Mouse (Mus musculus) limb, embryonic 11.5 days (tissue): ENCODE results near the gene Hdac1. TPM values are rescaled to one million over a fixed set of nuclear protein-coding genes. Genes with fewer than 3 reads are reported as not detected.

Experiments used
- ATAC-seq: fragments of 200-750 bp; cut with Nextera tagmentation; 2 replicates; pipeline ENCODE4 v1.8.0; 2017; ENCODE audit warnings: low read depth; ENCODE audit not compliant: insufficient number of reproducible peaks, low FRiP score, low TSS enrichment
- DNase-seq: peaks from one replicate; pipeline ENCODE4 v3.0.0-alpha.2; 2015; ENCODE audit warnings: low spot score
- H3K27ac ChIP-seq: fragments of 300-500 bp; sonication (generic); replicated peaks from 2 replicates; pipeline ENCODE4 v1.5.1; 2014; ENCODE audit warnings: low read depth, mild to moderate bottlenecking, low read length
- H3K27me3 ChIP-seq: fragments of 300-500 bp; sonication (generic); 2 replicates; pipeline ENCODE4 v1.6.1; 2014; ENCODE audit warnings: mild to moderate bottlenecking, low read length, mixed read lengths; ENCODE audit not compliant: control insufficient read depth, insufficient read depth
- H3K36me3 ChIP-seq: fragments of 300-500 bp; sonication (generic); 2 replicates; pipeline ENCODE4 v1.6.1; 2014; ENCODE audit warnings: mild to moderate bottlenecking, low read length, moderate library complexity, mixed read lengths; ENCODE audit not compliant: control insufficient read depth, insufficient read depth
- H3K4me1 ChIP-seq: fragments of 300-500 bp; sonication (generic); 2 replicates; pipeline ENCODE4 v1.6.1; 2014; ENCODE audit warnings: low read length, mixed read lengths; ENCODE audit not compliant: control insufficient read depth, insufficient read depth
- H3K4me2 ChIP-seq: fragments of 300-500 bp; sonication (generic); 2 replicates; pipeline ENCODE4 v1.6.1; 2014; ENCODE audit warnings: low read depth, mild to moderate bottlenecking, moderate library complexity; ENCODE audit not compliant: severe bottlenecking
- H3K4me3 ChIP-seq: fragments of 300-500 bp; sonication (generic); 2 replicates; pipeline ENCODE4 v1.5.1; 2014; ENCODE audit warnings: low read depth, low read length
- H3K9ac ChIP-seq: fragments of 300-500 bp; sonication (generic); 2 replicates; pipeline ENCODE4 v1.6.1; 2014; ENCODE audit warnings: mild to moderate bottlenecking, low read length
- H3K9me3 ChIP-seq: fragments of 300-500 bp; sonication (generic); 2 replicates; pipeline ENCODE4 v1.6.1; 2016; ENCODE audit warnings: low read length; ENCODE audit not compliant: control insufficient read depth
- WGBS: fragments of 180-500 bp; shearing (Covaris S2); extraction: QIAGEN DNeasy Blood & Tissue Kit; methylation state at CpG from one replicate; pipeline ENCODE4 v1.1.7; 2014; 5-methylcytosine and 5-hydroxymethylcytosine counted together
- polyA plus RNA-seq: library from polyadenylated mRNA; unstranded; fragments of >200 nt; fragmentation: Nextera tagmentation; extraction: Ambion mirVana; gene quantifications from 2 replicates; pipeline ENCODE4 v1.2.1, GENCODE M21; 2014

Hdac1 gene
- polyA plus RNA-seq, result 299 and 309 TPM in 2 replicates

DNA sequence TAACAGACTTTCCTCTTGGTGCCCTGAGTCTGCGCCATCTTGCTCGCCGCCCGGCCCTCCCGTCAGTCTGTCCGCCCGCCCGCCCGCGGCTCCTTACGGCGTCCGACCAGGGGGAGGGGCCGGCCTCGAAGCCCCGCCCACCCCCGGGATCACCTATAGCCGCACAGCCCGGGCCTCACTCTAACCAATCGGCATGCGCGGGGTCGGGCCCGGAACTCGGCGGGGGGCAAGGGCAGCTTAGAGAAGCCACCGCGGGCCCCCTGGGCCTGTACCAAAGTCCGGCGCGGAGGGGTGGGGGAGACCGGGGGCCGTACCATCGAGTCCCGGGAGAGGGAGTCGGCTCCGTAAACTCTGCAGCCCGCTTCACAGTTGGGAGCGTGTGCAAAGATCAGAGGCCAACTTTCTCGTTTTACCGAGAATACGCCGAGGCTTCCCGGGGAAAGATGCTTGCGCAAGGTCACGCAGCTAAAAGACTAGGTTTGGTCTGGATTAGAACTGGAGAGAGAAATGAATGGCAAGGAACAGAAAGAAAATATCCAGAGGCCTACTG, at the start of gene Hdac1:
Hdac1 (minus strand) TSS at position 122 of the 550 bp plus-strand sequence.
- ATAC-seq, result peak; percentile 98
- peaks cover 9% of the 10 kb centered on the region for H3K4me1 ChIP-seq
- peak within 1 kb of the TSS; percentile 78 for H3K9ac ChIP-seq

DNA sequence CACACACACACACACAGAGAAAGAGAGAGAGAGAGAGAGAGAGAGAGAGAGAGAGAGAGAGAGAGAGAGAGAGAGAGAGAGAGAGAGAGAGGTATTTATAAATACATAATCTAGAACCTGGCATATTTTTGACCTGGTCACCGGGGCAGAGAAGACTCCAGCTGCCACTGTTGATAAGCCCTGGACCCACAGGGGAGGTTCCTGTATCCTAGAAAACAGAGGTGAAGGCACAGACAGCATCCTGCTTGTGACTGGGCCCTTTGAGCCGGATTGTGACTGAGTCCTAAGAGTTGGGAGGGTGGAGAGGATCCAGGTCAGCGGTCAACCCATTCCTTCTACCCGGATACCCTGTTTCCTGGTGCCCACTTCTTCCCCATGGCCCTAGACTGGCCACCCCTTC, 46.4 kb upstream of the Hdac1 start:
- peaks cover 19% of the 10 kb centered on the region; the same call in 1 of the 2 replicates for H3K36me3 ChIP-seq
- 78% methylated on average over 4 of the region's 4 CpGs for WGBS
- ATAC-seq, result no peak

More for the DNA sequence above, at the start of gene Hdac1:
- peak; percentile 99 for DNase-seq
- 1% methylated on average over 44 of the region's 46 CpGs for WGBS
- peak within 1 kb of the TSS; percentile 70 for H3K27ac ChIP-seq
- peak within 1 kb of the TSS; percentile 77 for H3K4me2 ChIP-seq
- no peaks in the 10 kb centered on the region for H3K27me3 ChIP-seq
- peaks cover 4% of the 10 kb centered on the region; the same call in 1 of the 2 replicates for H3K36me3 ChIP-seq
- H3K4me3 ChIP-seq, result peak within 1 kb of the TSS; percentile 83
- H3K9me3 ChIP-seq, result no peaks in the 10 kb centered on the region

DNA sequence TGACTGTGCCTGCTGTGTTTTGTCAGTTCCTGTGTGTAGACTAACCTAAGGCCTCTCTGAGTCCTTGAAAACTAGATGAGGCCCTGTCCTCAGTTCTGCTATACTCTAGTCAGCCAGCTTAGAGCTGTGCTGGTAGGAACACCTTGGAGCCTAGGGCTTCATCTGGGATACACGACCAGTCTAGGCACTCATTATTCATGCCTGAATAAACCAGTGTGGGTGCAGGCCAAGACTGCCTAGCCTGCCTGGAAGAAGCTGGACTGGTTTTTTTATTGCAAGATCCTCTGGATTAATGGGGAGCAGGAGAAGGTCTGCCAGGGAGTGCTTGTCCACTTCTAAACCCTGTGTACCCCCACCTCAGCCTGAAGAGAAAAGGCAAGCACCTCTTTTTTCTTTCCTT, 44.4 kb upstream of the Hdac1 start:
- no peak overlapping the region for H3K9ac ChIP-seq

More for the DNA sequence above, 46.4 kb upstream of the Hdac1 start:
- no peak overlapping the region for H3K4me2 ChIP-seq
- H3K9me3 ChIP-seq, result no peaks in the 10 kb centered on the region
- H3K27me3 ChIP-seq, result no peaks in the 10 kb centered on the region
- H3K9ac ChIP-seq, result no peak overlapping the region
- no peak overlapping the region for H3K4me3 ChIP-seq
- no peaks in the 10 kb centered on the region for H3K4me1 ChIP-seq
- DNase-seq, result no peak
- H3K27ac ChIP-seq, result no peak overlapping the region

DNA sequence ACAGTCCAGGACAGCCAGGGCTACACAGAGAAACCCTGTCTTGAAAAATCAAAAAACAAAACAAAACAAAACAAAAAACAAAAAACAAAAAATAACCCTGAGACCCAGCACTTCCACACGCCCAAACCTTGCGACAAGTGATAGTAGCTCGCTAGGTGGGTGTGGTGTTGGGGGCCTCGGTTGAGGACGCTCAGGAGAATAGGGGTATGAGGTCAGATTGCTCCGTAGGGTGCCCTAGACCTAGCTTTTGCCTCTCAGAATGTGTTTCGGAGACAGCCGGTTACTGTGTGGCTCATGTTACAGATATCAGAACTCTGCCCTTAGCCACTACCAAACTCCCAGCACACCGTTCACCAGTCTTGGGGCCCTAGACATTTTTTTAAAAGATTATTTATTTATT, 43.3 kb upstream of the Hdac1 start:
- Histone ChIP-seq H3K27ac (no peak overlapping the region), H3K9me3 (no peaks in the 10 kb centered on the region), H3K9ac (no peak overlapping the region; the same call in 1 of the 2 replicates), H3K4me1 (no peaks in the 10 kb centered on the region), H3K36me3 (no peaks in the 10 kb centered on the region; the same call in 1 of the 2 replicates), H3K4me2 (peak overlapping the region; percentile 56; the same call in 1 of the 2 replicates), H3K27me3 (no peaks in the 10 kb centered on the region), H3K4me3 (no peak overlapping the region)
- ATAC-seq (no peak), DNase-seq (no peak)
- 76% methylated on average over 9 of the region's 9 CpGs for WGBS

More for the DNA sequence above, 44.4 kb upstream of the Hdac1 start:
- no peaks in the 10 kb centered on the region for H3K27me3 ChIP-seq
- DNase-seq, result no peak
- H3K4me1 ChIP-seq, result no peaks in the 10 kb centered on the region
- no peak for ATAC-seq
- no peak overlapping the region for H3K4me3 ChIP-seq
- H3K4me2 ChIP-seq, result no peak overlapping the region
- H3K36me3 ChIP-seq, result peaks cover 7% of the 10 kb centered on the region; the same call in 1 of the 2 replicates
- no peaks in the 10 kb centered on the region for H3K9me3 ChIP-seq
- no peak overlapping the region for H3K27ac ChIP-seq
- 59% methylated on average over 1 of the region's 1 CpGs for WGBS

DNA sequence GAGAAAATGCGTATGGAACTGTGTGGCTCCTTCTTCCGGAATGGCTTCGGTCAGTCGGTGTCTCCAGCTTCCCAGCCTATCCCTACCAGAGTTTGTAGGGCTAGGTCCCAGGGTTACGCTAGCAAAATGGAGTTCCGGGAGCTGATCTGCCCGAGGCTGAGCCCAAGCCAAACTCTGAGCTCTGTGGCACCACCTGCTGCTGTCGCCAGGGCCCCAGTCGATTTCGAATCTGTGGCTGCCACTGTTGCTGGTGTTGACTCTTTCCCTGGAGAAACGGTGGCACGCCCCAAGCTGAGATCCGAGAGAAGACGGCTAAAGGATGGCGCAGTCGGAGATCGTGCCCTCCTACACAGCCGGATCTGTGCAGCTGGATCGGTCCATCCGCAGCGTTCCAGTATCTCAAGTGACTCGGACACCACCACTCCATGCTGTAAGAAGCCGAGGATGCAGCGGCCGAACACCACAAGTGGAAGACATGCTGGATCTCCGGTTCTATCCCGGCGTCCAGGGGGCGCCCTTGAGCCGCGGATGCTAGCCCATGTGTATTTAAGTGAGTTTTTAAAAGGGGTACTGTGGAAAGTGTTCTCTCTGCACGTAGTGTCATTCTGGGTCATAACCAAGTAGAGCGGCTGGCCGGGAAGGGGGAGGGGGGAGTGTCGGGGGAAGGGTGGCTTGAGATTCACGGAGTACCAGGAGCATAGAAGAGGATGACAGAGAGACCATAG, 42.5 kb upstream of the Hdac1 start:
- Histone ChIP-seq H3K4me2 (peak overlapping the region; percentile 56), H3K27me3 (no peaks in the 10 kb centered on the region), H3K27ac (no peak overlapping the region), H3K4me1 (no peaks in the 10 kb centered on the region), H3K9me3 (no peaks in the 10 kb centered on the region), H3K36me3 (no peaks in the 10 kb centered on the region), H3K4me3 (peak overlapping the region; percentile 29), H3K9ac (peak overlapping the region; percentile 43)
- peak; percentile 91 for DNase-seq
- 2% methylated on average over 36 of the region's 36 CpGs for whole genome bisulfite sequencing
- peak; percentile 50 for ATAC-seq

DNA sequence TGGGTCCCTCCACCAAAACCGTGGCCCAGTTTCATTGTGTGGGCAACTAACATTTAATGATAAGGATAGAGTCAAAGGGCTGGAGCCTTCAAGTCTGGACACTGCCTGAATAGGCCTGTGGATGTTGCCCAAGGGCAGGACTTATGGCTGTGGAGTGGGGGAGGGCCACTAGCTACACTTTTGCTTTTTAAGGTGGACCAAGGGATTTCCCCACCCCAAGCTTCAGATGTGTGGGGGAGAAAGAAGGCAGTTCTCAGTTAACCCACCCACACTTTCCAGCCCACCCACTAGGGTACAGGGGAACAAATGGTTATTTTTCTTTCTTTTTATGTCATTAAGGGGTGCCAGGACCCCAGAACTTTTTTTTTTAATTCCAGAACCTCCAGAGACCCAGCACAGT, 41.9 kb upstream of the Hdac1 start:
- WGBS, result 79% methylated on average over 1 of the region's 1 CpGs
- Histone ChIP-seq H3K9me3 (no peaks in the 10 kb centered on the region), H3K9ac (no peak overlapping the region; the same call in 1 of the 2 replicates), H3K4me3 (peak overlapping the region; percentile 29; the same call in 1 of the 2 replicates), H3K27ac (no peak overlapping the region), H3K27me3 (no peaks in the 10 kb centered on the region), H3K4me2 (peak overlapping the region; percentile 56), H3K36me3 (no peaks in the 10 kb centered on the region), H3K4me1 (no peaks in the 10 kb centered on the region)
- DNase-seq, result no peak
- ATAC-seq, result no peak

DNA sequence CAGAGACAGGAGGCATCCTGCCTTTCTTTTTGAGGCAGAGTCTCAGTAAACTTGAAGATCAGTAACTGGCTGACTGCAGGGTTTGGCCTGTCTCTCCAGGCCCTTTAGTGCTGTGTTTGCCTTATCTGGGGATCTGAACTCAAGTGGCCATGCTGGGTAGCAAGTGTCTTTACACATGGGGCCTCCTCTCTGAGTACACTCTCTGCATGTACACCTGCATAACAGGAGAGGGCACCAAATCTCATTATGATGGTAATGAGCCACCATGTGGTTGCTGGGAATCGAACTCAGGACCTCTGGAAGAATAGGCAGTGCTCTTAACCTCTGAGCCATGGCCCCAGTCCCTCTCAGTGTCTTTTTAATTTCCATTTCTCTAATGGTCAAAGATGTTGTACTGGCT, 39.7 kb upstream of the Hdac1 start:
- Histone ChIP-seq H3K27me3 (no peaks in the 10 kb centered on the region), H3K9ac (no peak overlapping the region), H3K9me3 (no peaks in the 10 kb centered on the region), H3K27ac (no peak overlapping the region), H3K4me1 (no peaks in the 10 kb centered on the region), H3K36me3 (no peaks in the 10 kb centered on the region), H3K4me3 (no peak overlapping the region), H3K4me2 (no peak overlapping the region)
- WGBS, result 88% methylated on average over 1 of the region's 1 CpGs
- no peak for ATAC-seq
- DNase-seq, result no peak

DNA sequence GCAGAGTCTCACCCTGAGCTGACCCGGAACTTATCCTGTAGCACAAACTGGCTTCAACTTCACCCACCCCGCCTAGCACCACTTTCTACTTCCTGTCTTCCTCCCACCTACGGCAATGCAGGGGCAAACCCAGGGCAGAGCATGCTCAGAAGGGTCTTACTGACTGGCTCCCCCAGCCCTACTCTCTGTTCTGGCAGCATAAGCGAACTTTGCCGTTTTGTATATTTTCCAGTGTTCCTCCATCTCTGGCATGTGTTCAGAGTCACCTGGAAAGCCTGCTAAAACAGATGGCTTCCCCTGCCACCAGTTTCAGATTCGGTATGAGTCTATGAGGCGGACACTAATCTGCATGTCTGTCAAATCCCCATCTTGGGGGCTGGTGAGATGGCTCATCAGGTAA, 37.8 kb upstream of the Hdac1 start:
- WGBS, result 61% methylated on average over 7 of the region's 7 CpGs
- Histone ChIP-seq H3K4me1 (peaks cover 7% of the 10 kb centered on the region; the same call in 1 of the 2 replicates), H3K36me3 (no peaks in the 10 kb centered on the region), H3K9ac (no peak overlapping the region), H3K27ac (no peak overlapping the region), H3K4me2 (no peak overlapping the region), H3K4me3 (no peak overlapping the region), H3K27me3 (no peaks in the 10 kb centered on the region), H3K9me3 (no peaks in the 10 kb centered on the region)
- DNase-seq (no peak), ATAC-seq (no peak)
